Mouse (Mus musculus) layer of hippocampus, postnatal 14 days (tissue): Measurements from ENCODE around the gene Gm45902. TPM values are rescaled to one million over a fixed set of nuclear protein-coding genes. Genes with fewer than 3 reads are reported as not detected.

Experiments used
- total RNA-seq, 2 experiments: library from RNA; stranded (reverse); gene quantifications; 2 replicates each; pipeline ENCODE4 v1.2.3; 2021

Gm45902 gene
- total RNA-seq, 2 experiments from 2014 or later, result 5.0 to 6.9 TPM

Other genes with a start within 250 kb of the Gm45902 start
- 10 to 100 TPM; 71.5 to 73.1 TPM for gene Nmt2, start 228.6 kb downstream of the Gm45902 start, total RNA-seq
- 1 to 10 TPM; 7.5 to 9.7 TPM for gene Rpp38, start 180.1 kb downstream of the Gm45902 start, total RNA-seq
- gene Acbd7, start 176.6 kb downstream of the Gm45902 start, total RNA-seq, result 1 to 10 TPM; 1.6 to 1.9 TPM
- gene Olah, start 115.6 kb downstream of the Gm45902 start, total RNA-seq, result not detected
- gene Meig1, start 90.1 kb downstream of the Gm45902 start, total RNA-seq, result 1 to 10 TPM; 5.5 to 5.9 TPM
- gene Dclre1c, start 88.7 kb downstream of the Gm45902 start, total RNA-seq, result 10 to 100 TPM in 1 of 2 experiments, 1 to 10 TPM in 1; 9.8 to 12.9 TPM
- 1 to 10 TPM; 3.2 to 3.4 TPM for gene Suv39h2, start 37.8 kb downstream of the Gm45902 start, total RNA-seq
- 10 to 100 TPM; 42.3 to 47.7 TPM for gene Hspa14, start within 50 bp of the Gm45902 start, total RNA-seq
- gene Cdnf, start 240 bp upstream of the Gm45902 start, total RNA-seq, result 1 to 10 TPM in 1 of 2 experiments, under 1 TPM in 1; 0.99 to 2.0 TPM
- 10 to 100 TPM; 24.5 to 26.5 TPM for gene Fam107b, start 57.7 kb upstream of the Gm45902 start, total RNA-seq